Mouse (Mus musculus) lung, embryonic 15.5 days (tissue): Measurements from ENCODE around the gene Rbm31y. TPM values are rescaled to one million over a fixed set of nuclear protein-coding genes. Genes with fewer than 3 reads are reported as not detected.
"Not testable (repeated sequence)": the region's sequence is repeated elsewhere in the genome, so short reads cannot be mapped to it uniquely, and the experiment has no call there.

Experiments
- ATAC-seq: fragments of 200-750 bp; cut with Nextera tagmentation; 2 replicates; pipeline ENCODE4 v1.8.0; 2017; ENCODE audit warnings: moderate number of reproducible peaks, borderline replicate concordance; ENCODE audit not compliant: low FRiP score, low TSS enrichment; ENCODE audit errors: extremely low read depth
- H3K27ac ChIP-seq: fragments of 300-500 bp; sonication (generic); 2 replicates; pipeline ENCODE4 v1.5.1; 2015; ENCODE audit warnings: moderate library complexity, mild to moderate bottlenecking, inconsistent platforms
- H3K27me3 ChIP-seq: fragments of 300-500 bp; sonication (generic); 2 replicates; pipeline ENCODE4 v1.6.1; 2015; ENCODE audit warnings: inconsistent platforms
- H3K36me3 ChIP-seq: fragments of 300-500 bp; sonication (generic); 2 replicates; pipeline ENCODE4 v1.6.1; 2015; ENCODE audit warnings: inconsistent platforms
- H3K4me1 ChIP-seq: fragments of 300-500 bp; sonication (generic); 2 replicates; pipeline ENCODE4 v1.6.1; 2015; ENCODE audit warnings: inconsistent platforms
- H3K4me2 ChIP-seq: fragments of 300-500 bp; sonication (generic); 2 replicates; pipeline ENCODE4 v1.6.1; 2015; ENCODE audit warnings: inconsistent platforms, mild to moderate bottlenecking, moderate library complexity
- H3K4me3 ChIP-seq: fragments of 300-500 bp; sonication (generic); 2 replicates; pipeline ENCODE4 v1.5.1; 2015; ENCODE audit warnings: mild to moderate bottlenecking, inconsistent platforms
- H3K9ac ChIP-seq: fragments of 300-500 bp; sonication (generic); 2 replicates; pipeline ENCODE4 v1.6.1; 2015; ENCODE audit warnings: inconsistent platforms
- H3K9me3 ChIP-seq: fragments of 300-500 bp; sonication (generic); 2 replicates; pipeline ENCODE4 v1.6.1; 2016; ENCODE audit warnings: inconsistent platforms
- WGBS: fragments of 180-500 bp; shearing (Covaris S2); methylation state at CpG from one replicate; pipeline ENCODE4 v1.1.7; 2015; 5-methylcytosine and 5-hydroxymethylcytosine counted together
- polyA plus RNA-seq: library from polyadenylated mRNA; unstranded; fragments of >200 nt; fragmentation: Nextera tagmentation; extraction: Ambion mirVana; gene quantifications from 2 replicates; pipeline ENCODE4 v1.2.1, GENCODE M21; 2015

Rbm31y gene
- not detected in 2 replicates for polyA plus RNA-seq

DNA sequence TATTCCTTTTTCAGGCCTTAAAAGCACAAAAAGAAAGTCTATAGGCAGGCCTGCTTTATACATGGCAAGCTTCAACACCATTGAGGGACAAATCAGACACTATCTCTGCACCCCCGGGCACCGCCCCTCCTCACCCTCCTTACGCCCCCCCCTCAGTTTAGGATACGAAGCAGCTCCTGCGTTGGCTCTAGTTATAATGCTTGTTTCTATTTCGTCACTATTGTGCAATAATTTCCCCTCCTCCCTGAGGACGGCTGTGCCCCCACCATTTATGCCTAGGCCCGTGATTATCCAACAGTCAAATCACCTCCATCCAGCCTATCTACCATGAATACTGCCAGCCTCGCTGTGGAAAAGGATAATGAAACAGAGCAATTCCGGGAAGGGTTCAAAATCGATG is at the start of gene Rbm31y:
TSS of gene Rbm31y (plus strand) at position 301 of the 400 bp plus-strand sequence.
- ATAC-seq, H3K27me3 ChIP-seq, H3K4me1 ChIP-seq, H3K36me3 ChIP-seq, H3K4me3 ChIP-seq, H3K9me3 ChIP-seq, H3K27ac ChIP-seq, H3K4me2 ChIP-seq, H3K9ac ChIP-seq: not testable (repeated sequence)
- no CpG with 5 or more reads among the region's 11 CpGs for WGBS
